Mouse (Mus musculus) neural tube, embryonic 10.5 days (tissue): Measurements from ENCODE around the gene Syndig1l.
A peak's percentile ranks its signal among the peaks of the same experiment; 100 is the strongest.

ENCODE experiments used
- DNase-seq: peaks from one replicate; pipeline ENCODE4 v3.0.0-alpha.2; 2017; ENCODE audit warnings: low spot score; ENCODE audit errors: extremely low spot score

The Syndig1l gene

DNA sequence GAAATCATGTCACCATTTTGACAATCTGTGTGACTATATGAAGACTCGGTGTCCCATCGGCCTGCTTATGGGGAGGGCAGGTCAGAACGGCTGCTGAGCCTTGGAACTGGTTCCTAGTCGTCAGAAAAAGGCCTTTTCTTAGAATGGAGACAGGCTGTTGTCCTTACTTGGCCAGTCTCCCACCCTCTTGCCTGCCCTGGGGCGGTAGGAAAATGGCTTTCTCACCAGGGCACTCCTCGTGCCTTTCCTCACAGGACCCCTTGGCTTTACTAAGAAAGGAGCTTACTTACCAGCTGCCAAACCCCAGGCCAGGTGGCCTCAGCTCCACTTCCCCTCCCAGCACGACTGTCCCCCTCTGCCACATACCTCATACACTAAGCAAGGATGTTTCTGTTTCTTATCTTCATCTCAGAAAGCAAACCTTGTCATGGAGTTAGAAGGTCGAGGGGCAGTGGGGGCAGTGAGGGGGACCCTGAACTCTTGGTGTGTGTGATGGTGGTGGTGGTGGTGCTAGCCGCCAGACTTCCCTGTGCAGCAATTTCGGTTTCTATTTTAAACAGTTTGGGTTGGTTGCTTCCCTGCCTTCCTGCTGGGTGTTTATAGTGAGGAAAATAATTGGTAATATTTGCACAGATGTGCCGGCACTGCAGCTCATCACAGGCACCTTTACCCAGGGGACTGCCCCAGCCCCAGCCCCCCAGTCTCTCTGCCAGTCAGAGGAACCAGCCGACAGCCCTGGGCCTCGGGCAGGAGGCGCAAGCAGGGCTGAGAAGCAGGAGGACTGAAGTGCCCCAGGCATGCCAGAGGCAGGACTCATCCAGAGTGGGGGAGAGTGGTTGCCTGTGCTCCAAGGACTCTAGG is 23.7 kb downstream of the Syndig1l start:
- DNase-seq = no peak

DNA sequence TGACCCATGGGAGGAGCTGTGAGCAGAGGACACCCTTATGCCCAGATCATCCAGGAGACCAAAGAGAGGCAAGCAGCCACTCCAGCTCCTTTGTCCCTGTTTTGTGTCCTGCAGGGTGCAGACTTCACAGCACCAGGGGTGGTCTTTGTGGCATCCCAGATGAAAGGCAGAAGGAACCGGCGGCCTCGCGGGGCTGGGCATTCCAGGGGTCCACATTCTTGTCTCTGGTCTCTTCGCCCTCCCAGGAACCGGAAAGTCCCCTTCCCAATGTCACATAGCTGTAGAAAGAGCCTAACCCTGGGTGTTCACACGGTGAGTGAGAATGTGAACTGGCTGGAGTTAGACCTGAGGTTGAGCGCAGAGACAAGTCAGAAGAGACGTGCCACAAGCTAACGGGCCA is 27.0 kb downstream of the Syndig1l start:
- no peak for DNase-seq

DNA sequence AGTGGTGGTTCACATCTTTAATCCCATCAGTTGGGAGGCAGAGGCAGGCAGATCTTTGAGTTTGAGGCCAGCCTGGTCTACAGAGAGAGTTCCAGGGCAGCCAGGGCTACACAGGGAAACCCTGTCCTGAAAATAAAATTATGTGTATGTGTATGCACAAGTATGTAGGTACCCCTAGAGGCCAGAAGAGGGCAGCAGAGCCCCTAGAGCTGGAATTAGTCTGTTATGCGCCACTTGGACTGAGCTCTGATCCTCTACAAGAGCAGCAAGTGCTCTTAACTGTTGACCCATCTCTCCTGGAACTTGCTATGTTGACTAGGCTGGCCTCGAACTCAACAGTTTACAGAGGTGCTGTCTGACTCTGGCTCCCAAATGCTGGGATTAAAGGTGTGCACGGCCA is 28.1 kb downstream of the Syndig1l start:
- no peak for DNase-seq

DNA sequence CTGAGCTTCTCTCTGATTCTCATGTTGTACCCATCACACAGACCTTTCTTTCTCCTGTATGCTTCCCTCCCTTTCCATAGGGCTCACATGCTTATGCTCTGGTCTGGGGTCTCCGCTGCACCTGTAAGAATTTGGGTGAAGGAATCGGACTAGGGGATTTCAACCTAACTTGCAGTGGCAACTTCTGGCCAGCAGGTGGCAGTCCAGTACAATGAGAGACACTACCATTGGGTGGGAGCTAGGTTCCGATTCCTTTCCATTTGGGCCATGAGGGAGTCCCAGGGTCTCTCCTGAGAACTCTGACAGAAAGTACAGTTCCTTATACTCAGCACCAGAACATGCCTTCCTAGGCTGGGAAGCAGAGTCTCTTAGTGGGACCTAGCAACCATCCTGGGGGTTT is 44.7 kb downstream of the Syndig1l start:
- peak; percentile 70 for DNase-seq

DNA sequence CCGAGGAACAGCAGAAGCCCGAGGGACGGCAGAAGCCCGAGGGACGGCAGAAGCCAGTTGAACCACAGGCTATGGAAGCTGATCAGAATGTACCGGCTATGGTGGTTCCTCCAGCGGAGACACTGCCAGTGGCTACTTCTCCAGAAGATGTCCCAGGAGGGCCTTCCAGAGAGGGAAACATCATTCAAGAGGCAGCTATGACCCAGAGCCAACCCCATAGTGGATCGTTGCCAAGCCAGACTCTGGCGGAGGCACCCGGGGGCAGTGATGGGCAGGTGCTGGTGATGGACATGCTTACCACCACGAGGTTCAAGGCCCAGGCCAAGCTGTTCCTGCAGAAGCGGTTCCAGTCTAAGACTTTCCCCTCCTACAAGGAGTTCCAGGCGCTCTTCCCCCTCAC is 48.4 kb downstream of the Syndig1l start:
- no peak for DNase-seq

DNA sequence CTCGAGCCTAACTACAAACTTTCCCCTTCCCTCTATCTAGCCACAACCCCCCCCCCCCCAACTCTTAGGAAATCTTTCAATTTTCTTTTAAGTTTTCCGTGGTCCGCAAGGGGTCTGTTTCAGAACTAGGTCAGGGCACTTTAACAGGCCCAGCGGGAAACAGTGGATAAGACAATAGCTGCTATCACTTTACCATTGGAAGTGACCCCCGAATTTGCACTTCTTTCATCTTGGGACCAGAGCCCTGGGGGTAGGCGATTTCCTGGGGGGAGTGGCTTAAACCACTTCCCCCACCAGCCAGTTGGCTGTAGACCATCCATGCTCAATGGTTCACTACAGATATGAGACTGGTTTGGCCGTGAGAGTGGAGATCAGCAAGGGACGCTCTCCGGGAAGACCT is 58.0 kb downstream of the Syndig1l start, which contains the start of gene Vrtn:
Vrtn (plus strand) TSS at position 366 of the 400 bp plus-strand sequence.
- no peak for DNase-seq

DNA sequence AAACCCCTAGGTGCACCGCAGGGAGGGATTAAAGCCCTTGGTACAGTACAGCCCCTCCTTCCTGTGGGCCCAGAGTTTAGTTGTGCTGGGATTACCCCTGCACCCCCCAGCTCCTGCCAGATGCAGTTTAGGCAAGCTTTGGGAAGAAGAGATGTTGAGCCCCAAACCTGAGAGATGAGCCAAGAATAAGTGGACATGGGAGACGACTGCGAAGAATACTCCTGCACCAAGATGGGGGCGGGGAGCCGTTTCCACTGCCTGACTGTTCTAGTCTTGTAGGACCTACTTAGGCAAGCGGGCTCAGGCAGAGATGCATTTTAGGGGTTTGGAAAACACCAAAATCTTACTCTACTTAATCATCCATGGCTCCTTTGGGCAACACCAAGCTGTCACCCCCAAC is 58.4 kb downstream of the Syndig1l start:
- no peak for DNase-seq

DNA sequence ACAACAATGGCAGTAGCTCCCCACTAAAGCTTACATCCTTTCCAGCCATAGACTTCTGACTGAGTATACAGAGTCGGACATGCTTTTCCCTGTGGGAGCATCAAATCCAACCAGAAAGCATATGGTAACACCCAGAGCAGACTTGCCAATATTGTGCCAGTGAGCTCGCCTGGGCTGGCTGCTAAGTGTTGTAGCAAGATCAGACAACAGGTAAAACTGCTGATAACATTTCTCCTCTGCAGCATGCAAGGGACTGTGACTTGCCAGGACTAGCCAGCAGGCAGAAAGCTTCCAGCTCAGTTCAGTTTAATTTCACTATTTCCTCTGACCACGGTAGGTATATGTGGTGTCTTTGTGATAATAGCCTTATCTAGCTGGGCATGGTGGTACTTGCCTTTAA is 66.8 kb downstream of the Syndig1l start:
- DNase-seq = no peak
